ENCODE assay signal across 25 mouse cellular contexts in the genomic region with DNA sequence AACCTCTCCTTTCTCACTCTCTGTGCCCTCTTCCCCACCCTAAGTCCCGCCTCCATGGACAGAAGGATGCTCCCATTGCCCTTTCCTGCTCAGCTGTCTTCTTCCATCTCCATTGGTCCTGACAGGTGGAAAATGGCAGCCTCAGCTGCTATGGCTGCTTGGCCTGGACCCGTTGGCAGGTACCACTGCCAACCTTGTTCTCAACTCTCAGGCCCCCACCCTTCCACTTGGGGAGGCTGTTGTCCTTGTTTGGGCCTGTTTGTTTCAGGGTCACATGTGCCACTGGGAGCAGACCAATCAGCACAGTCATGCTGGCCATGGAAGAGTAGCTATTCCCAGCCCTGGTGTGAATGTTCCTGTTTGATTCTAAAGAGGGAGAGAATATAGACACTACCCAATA.
A peak's percentile ranks its signal among the peaks of the same experiment; 100 is the strongest.
DNase-seq lines count a peak whose midpoint lies in the region; ATAC-seq lines count a peak whose summit lies in the region.
"Had no signal": no experiment of that assay in that cellular context is flagged by ENCODE, and none has a peak within 500 bp of the region (broad histone marks: within the 10 kb centered on the region; RNA-seq: fewer than 3 reads in every experiment).

No protein-coding gene starts in this region.

- H3K9me3 ChIP-seq in embryonic facial prominence, embryonic 14.5 days (ENCODE audit: control insufficient read depth, low read length): no peaks in the 10 kb centered on the region
- H3K9me3 ChIP-seq in embryonic facial prominence, embryonic 10.5 days: no peaks in the 10 kb centered on the region
- no peaks in the 10 kb centered on the region for H3K9me3 ChIP-seq in limb, embryonic 12.5 days
- H3K9me3 ChIP-seq: embryonic facial prominence, embryonic 13.5 days; forebrain, embryonic 13.5 days; heart, embryonic 12.5 days; kidney, embryonic 15.5 days; liver, embryonic 12.5 days; midbrain, embryonic 12.5 days had no signal

- H3K4me3 ChIP-seq in embryonic facial prominence, embryonic 14.5 days (ENCODE audit: low read depth, low read length): no peak overlapping the region
- H3K4me3 ChIP-seq in embryonic facial prominence, embryonic 10.5 days: no peak overlapping the region
- H3K4me3 ChIP-seq in limb, embryonic 12.5 days (replicated peaks): no peak overlapping the region
- H3K4me3 ChIP-seq: embryonic facial prominence, embryonic 13.5 days; forebrain, embryonic 13.5 days; heart, embryonic 12.5 days; kidney, embryonic 15.5 days; liver, embryonic 12.5 days; midbrain, embryonic 12.5 days had no signal

- no peak overlapping the region for H3K9ac ChIP-seq in embryonic facial prominence, embryonic 14.5 days (ENCODE audit: low read depth, low read length)
- H3K9ac ChIP-seq in limb, embryonic 12.5 days (replicated peaks): no peak overlapping the region
- H3K9ac ChIP-seq: embryonic facial prominence, embryonic 13.5 days; forebrain, embryonic 13.5 days; heart, embryonic 12.5 days; hindbrain, embryonic 14.5 days; kidney, embryonic 15.5 days; liver, embryonic 12.5 days; liver, postnatal 0 days; midbrain, embryonic 12.5 days had no signal

- peak; percentile 27 for DNase-seq in embryonic facial prominence, embryonic 14.5 days (ENCODE audit: low spot score)
- no peak for DNase-seq in embryonic facial prominence, embryonic 10.5 days (ENCODE audit: low spot score)
- peak; percentile 72 to 84 for DNase-seq in gastrocnemius, adult 8-10 months (ENCODE audit: low spot score in 2 of 2)
- peak; percentile 98 for DNase-seq in skeletal muscle tissue, adult 2 months (ENCODE audit: low read depth, low spot score)
- no peak for DNase-seq in MN1 (ENCODE audit: low spot score)
- DNase-seq in kidney, postnatal 10 days: no peak
- DNase-seq: adrenal gland, postnatal 10 days; cerebellum, adult 11 months; cerebellum, adult 9-10 months; embryo, embryonic 11 days; heart, adult 18-20 months; kidney, adult 11 months; kidney, postnatal 36 days; liver, postnatal 0 days; lung, postnatal 36 days; thymus, postnatal 14 days had no signal

- no peaks in the 10 kb centered on the region for H3K36me3 ChIP-seq in embryonic facial prominence, embryonic 14.5 days (ENCODE audit: control insufficient read depth, insufficient read depth, low read length)
- no peaks in the 10 kb centered on the region for H3K36me3 ChIP-seq in embryonic facial prominence, embryonic 10.5 days (replicated peaks)
- H3K36me3 ChIP-seq in limb, embryonic 12.5 days: no peaks in the 10 kb centered on the region
- H3K36me3 ChIP-seq: embryonic facial prominence, embryonic 13.5 days; heart, embryonic 12.5 days; kidney, embryonic 15.5 days; liver, embryonic 12.5 days; midbrain, embryonic 12.5 days had no signal

- ATAC-seq in embryonic facial prominence, embryonic 14.5 days (ENCODE audit: low read depth): peak; percentile 54; the same call in 1 of the 2 replicates
- ATAC-seq in limb, embryonic 12.5 days (ENCODE audit: insufficient number of reproducible peaks, insufficient read depth, low FRiP score, low TSS enrichment, low read depth): no peak
- ATAC-seq: forebrain, embryonic 13.5 days; liver, embryonic 12.5 days; liver, postnatal 0 days; Patski had no signal

- peaks cover 18% of the 10 kb centered on the region for H3K4me1 ChIP-seq in embryonic facial prominence, embryonic 14.5 days (ENCODE audit: control insufficient read depth, insufficient read depth, low read length)
- H3K4me1 ChIP-seq in embryonic facial prominence, embryonic 10.5 days: peaks cover 14% of the 10 kb centered on the region
- H3K4me1 ChIP-seq in limb, embryonic 12.5 days (replicated peaks): peaks cover 43% of the 10 kb centered on the region
- H3K4me1 ChIP-seq: forebrain, embryonic 13.5 days; liver, embryonic 12.5 days; midbrain, embryonic 12.5 days had no signal

- no peaks in the 10 kb centered on the region for H3K27me3 ChIP-seq in embryonic facial prominence, embryonic 14.5 days (replicated peaks; ENCODE audit: control insufficient read depth, insufficient read depth, low read length)
- no peaks in the 10 kb centered on the region for H3K27me3 ChIP-seq in embryonic facial prominence, embryonic 10.5 days (replicated peaks; ENCODE audit: low read depth, poor library complexity, severe bottlenecking)
- no peaks in the 10 kb centered on the region for H3K27me3 ChIP-seq in limb, embryonic 12.5 days
- H3K27me3 ChIP-seq: embryonic facial prominence, embryonic 13.5 days; forebrain, embryonic 13.5 days; heart, embryonic 12.5 days; kidney, embryonic 15.5 days; midbrain, embryonic 12.5 days; Patski had no signal

- H3K4me2 ChIP-seq in embryonic facial prominence, embryonic 14.5 days (ENCODE audit: low read depth, low read length): no peak overlapping the region
- H3K4me2 ChIP-seq in limb, embryonic 12.5 days: no peak overlapping the region
- H3K4me2 ChIP-seq: embryonic facial prominence, embryonic 13.5 days; forebrain, embryonic 13.5 days; heart, embryonic 12.5 days; hindbrain, embryonic 14.5 days; kidney, embryonic 15.5 days; liver, embryonic 12.5 days; midbrain, embryonic 12.5 days had no signal

- H3K27ac ChIP-seq in embryonic facial prominence, embryonic 14.5 days (replicated peaks; ENCODE audit: low read depth, low read length): no peak overlapping the region
- no peak overlapping the region for H3K27ac ChIP-seq in embryonic facial prominence, embryonic 10.5 days (replicated peaks)
- H3K27ac ChIP-seq in limb, embryonic 12.5 days: 0 out of 2 replicates have a peak overlapping the region, but pooled peaks have one; percentile 43
- H3K27ac ChIP-seq: embryonic facial prominence, embryonic 13.5 days; forebrain, embryonic 13.5 days; hindbrain, embryonic 14.5 days; kidney, embryonic 15.5 days; liver, embryonic 12.5 days; midbrain, embryonic 12.5 days had no signal

- WGBS in embryonic facial prominence, embryonic 14.5 days: 80% methylated on average over 2 of the region's 2 CpGs
- WGBS in embryonic facial prominence, embryonic 10.5 days: 79% methylated on average over 2 of the region's 2 CpGs
- WGBS in limb, embryonic 12.5 days: 87% methylated on average over 2 of the region's 2 CpGs

Comparison
In these comparisons a context has a peak if more than half of its experiments do, and no peak if none do; other contexts are left out.
1. DNase-seq: peak in embryonic facial prominence, embryonic 14.5 days (single experiment), gastrocnemius, adult 8-10 months (2 of 2) and skeletal muscle tissue, adult 2 months (single experiment); none in embryonic facial prominence, embryonic 10.5 days (single experiment), MN1 (single experiment) and kidney, postnatal 10 days (single experiment).